In genomic region chr5:9265586-9266279, GRCm38 (mm10) we compare ENCODE assay signal across 8 mouse cellular contexts. TPM values are rescaled to one million over a fixed set of nuclear protein-coding genes. Genes with fewer than 3 reads are reported as not detected.
DNase-seq lines count a peak whose midpoint lies in the region; ATAC-seq and TF ChIP-seq lines count a peak whose summit lies in the region.

Gene 9330182L06Rik, plus strand, starts transcription at chr5:9266118.

- WGBS in thymus, adult 2 months: 1% methylated on average over 47 of the region's 47 CpGs
- WGBS in embryonic facial prominence, embryonic 10.5 days: under 1% methylated on average over 47 of the region's 47 CpGs
- WGBS in heart, embryonic 16.5 days: under 1% methylated on average over 47 of the region's 47 CpGs
- under 1% methylated on average over 47 of the region's 47 CpGs for WGBS in liver, embryonic 11.5 days
- WGBS in midbrain, postnatal 0 days: 2% methylated on average over 34 of the region's 47 CpGs

- peak; percentile 87 for ATAC-seq in heart, embryonic 16.5 days (replicated peaks; ENCODE audit: extremely low read depth, insufficient read depth, low FRiP score)
- ATAC-seq in liver, embryonic 11.5 days (replicated peaks; ENCODE audit: low FRiP score): peak; percentile 67
- ATAC-seq in midbrain, postnatal 0 days (ENCODE audit: low FRiP score): peak; percentile 92

- 0 out of 2 replicates have a peak, but pooled peaks cover 2% of the 10 kb centered on the region for H3K4me1 ChIP-seq in thymus, adult 2 months (replicated peaks; ENCODE audit: control insufficient read depth, insufficient read depth, low read length)
- H3K4me1 ChIP-seq in embryonic facial prominence, embryonic 10.5 days: peaks cover 5% of the 10 kb centered on the region; the same call in 1 of the 2 replicates
- H3K4me1 ChIP-seq in heart, embryonic 16.5 days (ENCODE audit: control insufficient read depth, insufficient read depth, low read length): peaks cover 4% of the 10 kb centered on the region; the same call in 1 of the 2 replicates
- H3K4me1 ChIP-seq in liver, embryonic 11.5 days (replicated peaks; ENCODE audit: control insufficient read depth, insufficient read depth, low read length): peaks cover 2% of the 10 kb centered on the region; the same call in 1 of the 2 replicates
- no peaks in the 10 kb centered on the region for H3K4me1 ChIP-seq in midbrain, postnatal 0 days (ENCODE audit: insufficient read depth, low read length)
- H3K4me1 ChIP-seq in testis, adult 2 months (ENCODE audit: control insufficient read depth, insufficient read depth, low read length): no peaks in the 10 kb centered on the region; the same call in 1 of the 2 replicates

- peak within 1 kb of the TSS; percentile 94 for H3K4me2 ChIP-seq in heart, embryonic 16.5 days (ENCODE audit: low read depth, low read length)
- peak within 1 kb of the TSS; percentile 94 for H3K4me2 ChIP-seq in liver, embryonic 11.5 days
- peak within 1 kb of the TSS; percentile 79 for H3K4me2 ChIP-seq in midbrain, postnatal 0 days (ENCODE audit: low read depth, low read length, poor library complexity, severe bottlenecking)

- DNase-seq in thymus, adult 2 months: no peak
- DNase-seq in thymus, postnatal 0 days (ENCODE audit: low spot score): no peak
- no peak for DNase-seq in embryonic facial prominence, embryonic 10.5 days (ENCODE audit: low spot score)
- peak; percentile 29 to 49 for DNase-seq in kidney, postnatal 25 days
- DNase-seq in liver, embryonic 11.5 days (ENCODE audit: low spot score): peak; percentile 59
- peak; percentile 87 for DNase-seq in midbrain, postnatal 0 days (ENCODE audit: low spot score)

- TF ChIP-seq POLR2A in thymus, adult 2 months (IDR thresholded peaks at IDR 0.05; ENCODE audit: control insufficient read depth, extremely low read depth, insufficient read depth, low read length, poor library complexity): no peak
- TF ChIP-seq POLR2A in testis, adult 2 months (IDR thresholded peaks at IDR 0.05; ENCODE audit: control insufficient read depth, low read depth, low read length): no peak

- peak within 1 kb of the TSS; percentile 70 for H3K9ac ChIP-seq in heart, embryonic 16.5 days (ENCODE audit: low read length)
- H3K9ac ChIP-seq in liver, embryonic 11.5 days (ENCODE audit: low read depth, low read length): peak within 1 kb of the TSS; percentile 58; the same call in 1 of the 2 replicates
- peak within 1 kb of the TSS; percentile 91 for H3K9ac ChIP-seq in midbrain, postnatal 0 days (replicated peaks; ENCODE audit: low read length, poor library complexity, severe bottlenecking)

- no peaks in the 10 kb centered on the region for H3K36me3 ChIP-seq in thymus, adult 2 months (ENCODE audit: control insufficient read depth, insufficient read depth, low read length)
- no peaks in the 10 kb centered on the region for H3K36me3 ChIP-seq in embryonic facial prominence, embryonic 10.5 days (replicated peaks)
- H3K36me3 ChIP-seq in heart, embryonic 16.5 days (ENCODE audit: control insufficient read depth, insufficient read depth): no peaks in the 10 kb centered on the region
- no peaks in the 10 kb centered on the region for H3K36me3 ChIP-seq in liver, embryonic 11.5 days (ENCODE audit: control insufficient read depth, insufficient read depth, low read length)
- no peaks in the 10 kb centered on the region for H3K36me3 ChIP-seq in midbrain, postnatal 0 days (ENCODE audit: insufficient read depth, low read length)
- no peaks in the 10 kb centered on the region for H3K36me3 ChIP-seq in testis, adult 2 months (ENCODE audit: control insufficient read depth, insufficient read depth, low read length)

- H3K27me3 ChIP-seq in thymus, adult 2 months (ENCODE audit: control insufficient read depth, insufficient read depth, low read length): no peaks in the 10 kb centered on the region; the same call in 1 of the 2 replicates
- H3K27me3 ChIP-seq in embryonic facial prominence, embryonic 10.5 days (replicated peaks; ENCODE audit: low read depth, poor library complexity, severe bottlenecking): peaks cover 27% of the 10 kb centered on the region
- peaks cover 8% of the 10 kb centered on the region for H3K27me3 ChIP-seq in heart, embryonic 16.5 days (ENCODE audit: control insufficient read depth, insufficient read depth, low read length)
- peaks cover 9% of the 10 kb centered on the region; the same call in 1 of the 2 replicates for H3K27me3 ChIP-seq in liver, embryonic 11.5 days (replicated peaks; ENCODE audit: control insufficient read depth, insufficient read depth, low read length)
- H3K27me3 ChIP-seq in midbrain, postnatal 0 days (ENCODE audit: insufficient read depth, low read length): no peaks in the 10 kb centered on the region
- no peaks in the 10 kb centered on the region for H3K27me3 ChIP-seq in testis, adult 2 months (ENCODE audit: control insufficient read depth, insufficient read depth, low read length)

- no peak for TF ChIP-seq CTCF in thymus, adult 2 months (IDR thresholded peaks at IDR 0.05; ENCODE audit: borderline replicate concordance, control insufficient read depth, extremely low read depth, insufficient read depth, low read length, poor library complexity)
- peak; percentile 46 for TF ChIP-seq CTCF in midbrain, postnatal 0 days (IDR thresholded peaks at IDR 0.05)
- no peak for TF ChIP-seq CTCF in testis, adult 2 months (IDR thresholded peaks at IDR 0.05; ENCODE audit: control insufficient read depth, insufficient read depth, insufficient replicate concordance, low read depth, low read length)

- no peak within 1 kb of the TSS for H3K27ac ChIP-seq in thymus, adult 2 months (ENCODE audit: control insufficient read depth, insufficient read depth, low read length)
- H3K27ac ChIP-seq in embryonic facial prominence, embryonic 10.5 days (replicated peaks): peak within 1 kb of the TSS; percentile 79
- no peak within 1 kb of the TSS for H3K27ac ChIP-seq in heart, embryonic 16.5 days (ENCODE audit: low read length)
- H3K27ac ChIP-seq in liver, embryonic 11.5 days (ENCODE audit: low read depth, low read length): no peak within 1 kb of the TSS
- peak within 1 kb of the TSS; percentile 94 for H3K27ac ChIP-seq in midbrain, postnatal 0 days (ENCODE audit: low read depth, low read length)
- H3K27ac ChIP-seq in testis, adult 2 months (ENCODE audit: control insufficient read depth, insufficient read depth, low read depth, low read length): no peak within 1 kb of the TSS

- H3K4me3 ChIP-seq in thymus, adult 2 months (ENCODE audit: control insufficient read depth, insufficient read depth, low read length): peak within 1 kb of the TSS; percentile 45
- peak within 1 kb of the TSS; percentile 71 for H3K4me3 ChIP-seq in embryonic facial prominence, embryonic 10.5 days
- H3K4me3 ChIP-seq in heart, embryonic 16.5 days (ENCODE audit: low read length): peak within 1 kb of the TSS; percentile 70
- peak within 1 kb of the TSS; percentile 64 for H3K4me3 ChIP-seq in liver, embryonic 11.5 days (ENCODE audit: low read depth, low read length)
- H3K4me3 ChIP-seq in midbrain, postnatal 0 days (ENCODE audit: low read depth, low read length): peak within 1 kb of the TSS; percentile 80
- H3K4me3 ChIP-seq in testis, adult 2 months (ENCODE audit: control insufficient read depth, low read depth, low read length): peak within 1 kb of the TSS; percentile 77

- H3K9me3 ChIP-seq in embryonic facial prominence, embryonic 10.5 days: no peaks in the 10 kb centered on the region
- no peaks in the 10 kb centered on the region for H3K9me3 ChIP-seq in heart, embryonic 16.5 days (replicated peaks; ENCODE audit: control insufficient read depth, low read length)
- no peaks in the 10 kb centered on the region for H3K9me3 ChIP-seq in liver, embryonic 11.5 days (ENCODE audit: control insufficient read depth, low read length)
- H3K9me3 ChIP-seq in midbrain, postnatal 0 days (ENCODE audit: low read length): no peaks in the 10 kb centered on the region

RNA-seq across cellular contexts. Expression of gene 9330182L06Rik, which starts in this region (rescaled TPM):
- 0.22 and 0.35 TPM in 2 replicates for polyA plus RNA-seq in thymus, adult 2 months (2012; rRNA removed)
- 0.18 and 0.20 TPM in 2 replicates for polyA plus RNA-seq in thymus, postnatal 0 days (2015; fragmentation: Nextera tagmentation; extraction: Ambion mirVana)
- polyA plus RNA-seq in embryonic facial prominence, embryonic 10.5 days (2016; fragmentation: Nextera tagmentation; extraction: Ambion mirVana): 2.0 TPM in 2 replicates
- polyA plus RNA-seq in heart, embryonic 16.5 days (2015; fragmentation: Nextera tagmentation; extraction: Ambion mirVana): 1.1 and 1.3 TPM in 2 replicates
- 0.99 and 1.1 TPM in 2 replicates for polyA plus RNA-seq in liver, embryonic 11.5 days (2014; fragmentation: Nextera tagmentation; extraction: Ambion mirVana)
- 42.9 and 52.3 TPM in 2 replicates for total RNA-seq in midbrain, postnatal 0 days (2014; rRNA removed)
- polyA plus RNA-seq in midbrain, postnatal 0 days (2015; fragmentation: Nextera tagmentation; extraction: Ambion mirVana): 23.9 and 26.8 TPM in 2 replicates
- polyA plus RNA-seq in testis, adult 2 months (2012; rRNA removed): 0.54 and 0.81 TPM in 2 replicates

Comparison
In these comparisons a context has a peak if more than half of its experiments do, and no peak if none do; other contexts are left out.
1. DNase-seq: peak in kidney, postnatal 25 days (2 of 2), liver, embryonic 11.5 days (single experiment) and midbrain, postnatal 0 days (single experiment); none in thymus, adult 2 months (single experiment), thymus, postnatal 0 days (single experiment) and embryonic facial prominence, embryonic 10.5 days (single experiment).
2. H3K27ac ChIP-seq: peak in embryonic facial prominence, embryonic 10.5 days (single experiment) and midbrain, postnatal 0 days (single experiment); none in thymus, adult 2 months (single experiment), heart, embryonic 16.5 days (single experiment), liver, embryonic 11.5 days (single experiment) and testis, adult 2 months (single experiment).
3. Peak in every context shown above with its lines, with median percentiles within 50 percentile points of each other: H3K4me3 ChIP-seq, ATAC-seq, H3K4me2 ChIP-seq and H3K9ac ChIP-seq.